Mouse (Mus musculus) neural tube, embryonic 13.5 days (tissue): Measurements from ENCODE around the gene Ift20. TPM values are rescaled to one million over a fixed set of nuclear protein-coding genes. Genes with fewer than 3 reads are reported as not detected.
"Not testable (repeated sequence)": the region's sequence is repeated elsewhere in the genome, so short reads cannot be mapped to it uniquely, and the experiment has no call there.

Source experiments
- ATAC-seq: fragments of 200-750 bp; cut with Nextera tagmentation; 2 replicates; pipeline ENCODE4 v1.8.0; 2017; ENCODE audit warnings: low read depth, mild to moderate bottlenecking, moderate TSS enrichment, moderate library complexity
- H3K27ac ChIP-seq: fragments of 300-500 bp; sonication (generic); replicated peaks from 2 replicates; pipeline ENCODE4 v1.5.1; 2015; ENCODE audit warnings: moderate library complexity, mild to moderate bottlenecking, inconsistent platforms
- H3K27me3 ChIP-seq: fragments of 300-500 bp; sonication (generic); 2 replicates; pipeline ENCODE4 v1.6.1; 2015; ENCODE audit warnings: mild to moderate bottlenecking, inconsistent platforms
- H3K36me3 ChIP-seq: fragments of 300-500 bp; sonication (generic); 2 replicates; pipeline ENCODE4 v1.6.1; 2015; ENCODE audit warnings: mild to moderate bottlenecking, inconsistent platforms
- H3K4me1 ChIP-seq: fragments of 300-500 bp; sonication (generic); replicated peaks from 2 replicates; pipeline ENCODE4 v1.6.1; 2015; ENCODE audit warnings: inconsistent platforms
- H3K4me2 ChIP-seq: fragments of 300-500 bp; sonication (generic); 2 replicates; pipeline ENCODE4 v1.6.1; 2015; ENCODE audit warnings: inconsistent platforms, mild to moderate bottlenecking, moderate library complexity
- H3K4me3 ChIP-seq: fragments of 300-500 bp; sonication (generic); 2 replicates; pipeline ENCODE4 v1.5.1; 2015; ENCODE audit warnings: mild to moderate bottlenecking, inconsistent platforms
- H3K9ac ChIP-seq: fragments of 300-500 bp; sonication (generic); 2 replicates; pipeline ENCODE4 v1.6.1; 2015; ENCODE audit warnings: moderate library complexity, mild to moderate bottlenecking, inconsistent platforms
- H3K9me3 ChIP-seq: fragments of 300-500 bp; sonication (generic); 2 replicates; pipeline ENCODE4 v1.6.1; 2016; ENCODE audit warnings: inconsistent platforms
- WGBS: fragments of 180-500 bp; shearing (Covaris S2); methylation state at CpG from one replicate; pipeline ENCODE4 v1.1.7; 2015; 5-methylcytosine and 5-hydroxymethylcytosine counted together
- polyA plus RNA-seq: library from polyadenylated mRNA; unstranded; fragments of >200 nt; fragmentation: Nextera tagmentation; extraction: Ambion mirVana; gene quantifications from 2 replicates; pipeline ENCODE4 v1.2.1, GENCODE M21; 2015

Gene Ift20
- polyA plus RNA-seq, 1 experiment from 2014 or later = 120 TPM

DNA sequence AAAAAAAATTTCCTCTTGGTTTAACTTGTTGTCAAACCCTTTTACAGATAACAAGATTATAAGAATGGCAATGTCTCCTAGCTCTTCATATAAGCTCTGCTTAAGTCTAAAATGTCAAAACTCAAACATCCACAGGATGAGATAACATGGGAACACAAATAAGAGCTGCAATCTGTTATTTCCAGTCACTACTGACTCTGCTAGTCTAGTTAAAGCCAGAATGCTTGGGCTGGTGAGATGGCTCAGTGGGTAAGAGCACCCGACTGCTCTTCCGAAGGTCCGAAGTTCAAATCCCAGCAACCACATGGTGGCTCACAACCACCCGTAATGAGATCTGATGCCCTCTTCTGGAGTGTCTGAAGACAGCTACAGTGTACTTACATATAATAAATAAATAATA lies 37.9 kb downstream of the Ift20 start:
- not testable (repeated sequence) for H3K9me3 ChIP-seq, H3K27ac ChIP-seq, H3K27me3 ChIP-seq, H3K4me1 ChIP-seq, H3K4me3 ChIP-seq, H3K9ac ChIP-seq, H3K4me2 ChIP-seq, ATAC-seq
- H3K36me3 ChIP-seq = peaks cover 71% of the 10 kb centered on the region
- WGBS = 91% methylated on average over 3 of the region's 4 CpGs

- Histone ChIP-seq H3K4me1 (no peaks in the 10 kb centered on the region), H3K9me3 (no peaks in the 10 kb centered on the region), H3K27me3 (no peaks in the 10 kb centered on the region), H3K27ac (no peak overlapping the region), H3K36me3 (peaks cover 68% of the 10 kb centered on the region), H3K9ac (no peak overlapping the region), H3K4me2 (no peak overlapping the region), H3K4me3 (no peak overlapping the region)
- ATAC-seq = no peak
- 90% methylated on average over 3 of the region's 3 CpGs for WGBS
Measured at GRCm38 (mm10) chr11:78574536-78574935, 38.4 kb downstream of the Ift20 start.

DNA sequence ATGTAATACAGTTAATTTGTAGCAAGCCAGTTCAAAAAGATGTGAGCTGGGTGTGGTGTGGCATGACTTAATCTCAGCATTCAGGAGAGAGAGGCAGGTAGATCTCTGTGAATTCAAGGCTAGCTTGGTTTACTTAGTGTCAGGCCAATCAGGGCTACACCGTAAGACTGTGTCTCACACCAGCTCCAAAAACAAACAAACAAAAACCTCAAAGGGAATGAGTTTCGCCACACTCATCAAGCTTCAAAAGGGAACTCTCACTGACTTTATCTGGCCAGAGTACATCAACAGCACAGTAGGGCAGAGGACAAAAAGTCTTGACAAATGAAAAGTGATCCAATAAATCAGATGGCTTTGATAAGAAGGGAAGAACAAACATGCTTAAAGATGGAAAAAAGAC lies 38.8 kb downstream of the Ift20 start:
- Histone ChIP-seq H3K9me3 (no peaks in the 10 kb centered on the region), H3K4me1 (no peaks in the 10 kb centered on the region), H3K36me3 (peaks cover 69% of the 10 kb centered on the region), H3K27me3 (no peaks in the 10 kb centered on the region), H3K9ac (no peak overlapping the region), H3K4me3 (no peak overlapping the region), H3K4me2 (no peak overlapping the region), H3K27ac (no peak overlapping the region)
- 61% methylated on average over 2 of the region's 2 CpGs for WGBS
- no peak for ATAC-seq

DNA sequence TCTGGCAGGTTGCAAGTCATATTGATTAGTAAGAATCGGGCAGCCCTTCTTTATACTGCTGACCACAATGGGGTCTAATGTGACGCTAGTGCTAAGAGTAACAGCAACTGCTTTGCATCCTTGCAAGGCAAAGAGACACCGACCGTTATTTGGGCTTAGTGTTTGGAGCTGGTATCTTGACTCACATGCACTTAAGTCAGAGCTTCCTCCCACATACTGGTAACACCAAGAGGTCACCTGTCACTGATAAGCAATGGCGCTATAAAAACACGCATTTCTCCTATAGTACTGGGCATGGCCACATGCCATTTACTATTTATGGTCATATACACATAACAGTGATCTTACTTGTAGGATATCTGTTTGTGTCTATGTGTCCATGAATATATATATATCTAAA lies 46.7 kb downstream of the Ift20 start:
- Histone ChIP-seq H3K4me2 (no peak overlapping the region), H3K36me3 (peaks cover 58% of the 10 kb centered on the region), H3K9ac (no peak overlapping the region), H3K9me3 (no peaks in the 10 kb centered on the region), H3K4me1 (no peaks in the 10 kb centered on the region), H3K27ac (no peak overlapping the region), H3K4me3 (no peak overlapping the region), H3K27me3 (no peaks in the 10 kb centered on the region)
- 92% methylated on average over 6 of the region's 6 CpGs for WGBS
- no peak for ATAC-seq

DNA sequence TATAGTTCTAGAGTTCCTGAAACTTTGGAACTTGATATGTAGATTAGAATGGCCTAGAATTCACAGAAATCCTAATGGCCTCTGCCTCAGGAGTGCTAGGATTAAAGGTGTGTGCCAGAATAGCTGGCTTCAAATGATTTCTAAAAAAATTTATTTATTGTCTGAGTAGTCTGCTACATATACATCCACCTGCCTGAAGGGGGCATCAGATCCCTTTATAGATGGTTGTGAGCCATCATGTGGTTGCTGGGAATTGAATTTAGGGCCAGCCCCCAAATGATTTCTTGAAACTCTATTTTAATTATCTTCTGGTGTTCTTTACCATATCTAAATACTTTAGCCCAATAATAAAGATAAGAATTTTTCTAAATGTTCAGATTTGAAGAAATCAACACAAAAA lies 49.9 kb downstream of the Ift20 start:
- no peak overlapping the region for H3K4me2 ChIP-seq
- ATAC-seq = no peak
- H3K4me3 ChIP-seq = no peak overlapping the region
- H3K9ac ChIP-seq = no peak overlapping the region
- peaks cover 37% of the 10 kb centered on the region for H3K36me3 ChIP-seq
- no peaks in the 10 kb centered on the region for H3K9me3 ChIP-seq
- H3K27ac ChIP-seq = no peak overlapping the region
- no peaks in the 10 kb centered on the region for H3K4me1 ChIP-seq
- no peaks in the 10 kb centered on the region for H3K27me3 ChIP-seq

DNA sequence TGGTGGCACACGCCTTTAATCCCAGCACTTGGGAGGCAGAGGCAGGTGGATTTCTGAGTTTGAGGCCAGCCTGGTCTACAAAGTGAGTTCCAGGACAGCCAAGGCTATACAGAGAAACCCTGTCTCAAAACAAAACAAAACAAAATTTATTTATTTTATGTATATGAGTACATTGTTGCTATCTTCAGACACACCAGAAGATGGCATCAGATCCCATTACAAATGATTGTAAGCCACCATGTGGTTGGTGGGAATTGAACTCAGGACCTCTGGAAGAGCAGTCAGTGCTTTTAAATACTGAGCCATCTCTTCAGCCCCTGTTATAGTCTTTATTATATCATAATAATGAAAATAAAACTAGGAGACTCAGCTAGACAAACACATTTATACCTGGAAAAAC lies 51.5 kb downstream of the Ift20 start:
- peaks cover 29% of the 10 kb centered on the region for H3K36me3 ChIP-seq
- H3K9me3 ChIP-seq, H3K4me3 ChIP-seq, H3K27me3 ChIP-seq, H3K4me1 ChIP-seq, ATAC-seq, H3K4me2 ChIP-seq, H3K9ac ChIP-seq, H3K27ac ChIP-seq: not testable (repeated sequence)
- 94% methylated on average over 1 of the region's 1 CpGs for WGBS

Other genes with a start within 250 kb of the Ift20 start
- 0.19 and 0.25 TPM in 2 replicates for gene BC030499, start 245.5 kb upstream of the Ift20 start, polyA plus RNA-seq
- gene Spag5, start 234.8 kb upstream of the Ift20 start, polyA plus RNA-seq = 7.0 and 8.2 TPM in 2 replicates
- 143 and 149 TPM in 2 replicates for gene Aldoc, start 213.4 kb upstream of the Ift20 start, polyA plus RNA-seq
- gene Pigs, start 207.9 kb upstream of the Ift20 start, polyA plus RNA-seq = 79.6 and 79.7 TPM in 2 replicates
- gene Unc119, start 192.9 kb upstream of the Ift20 start, polyA plus RNA-seq = 80.0 and 81.9 TPM in 2 replicates
- not detected in 2 replicates for gene Foxn1, start 149.8 kb upstream of the Ift20 start, polyA plus RNA-seq
- gene Slc13a2, start 114.1 kb upstream of the Ift20 start, polyA plus RNA-seq = not detected in 2 replicates
- 16.5 and 16.9 TPM in 2 replicates for gene Slc46a1, start 70.7 kb upstream of the Ift20 start, polyA plus RNA-seq
- 41.1 and 43.0 TPM in 2 replicates for gene Sarm1, start 38.6 kb upstream of the Ift20 start, polyA plus RNA-seq
- gene Vtn, start 37.3 kb upstream of the Ift20 start, polyA plus RNA-seq = 181 and 197 TPM in 2 replicates
- 0.15 TPM in 1 of 2 replicates, not detected in the other for gene Sebox, start 32.9 kb upstream of the Ift20 start, polyA plus RNA-seq
- 92.7 and 101 TPM in 2 replicates for gene Tmem199, start 24.2 kb upstream of the Ift20 start, polyA plus RNA-seq
- 178 and 191 TPM in 2 replicates for gene Poldip2, start 24.2 kb upstream of the Ift20 start, polyA plus RNA-seq
- gene Tnfaip1, start within 50 bp of the Ift20 start, polyA plus RNA-seq = 50.7 and 54.2 TPM in 2 replicates
- gene Tmem97, start 14.4 kb downstream of the Ift20 start, polyA plus RNA-seq = 29.1 and 31.5 TPM in 2 replicates
- 30.0 and 33.9 TPM in 2 replicates for gene Nlk, start 161.0 kb downstream of the Ift20 start, polyA plus RNA-seq
- 33.3 and 36.0 TPM in 2 replicates for gene Ccnq, start 215.4 kb downstream of the Ift20 start, polyA plus RNA-seq